Mouse (Mus musculus): ENCODE results near the gene Nudt15. TPM values are rescaled to one million over a fixed set of nuclear protein-coding genes. Genes with fewer than 3 reads are reported as not detected.
A peak's percentile ranks its signal among the peaks of the same experiment; 100 is the strongest.
"Not testable (repeated sequence)": the region's sequence is repeated elsewhere in the genome, so short reads cannot be mapped to it uniquely, and the experiment has no call there.

The Nudt15 gene
- total RNA-seq (2021): 1 to 10 TPM; 6.1 to 6.4 TPM
- long read RNA-seq, experiment 1, partial matches to known transcripts: 2 of 4 reads
- long read RNA-seq, experiment 1, other reads (novel, unspliced or antisense): 2 of 4 reads
- long read RNA-seq, experiment 2, partial matches to known transcripts: 4 of 4 reads
- long read RNA-seq, experiment 2, other reads (novel, unspliced or antisense): 0 of 4 reads

DNA sequence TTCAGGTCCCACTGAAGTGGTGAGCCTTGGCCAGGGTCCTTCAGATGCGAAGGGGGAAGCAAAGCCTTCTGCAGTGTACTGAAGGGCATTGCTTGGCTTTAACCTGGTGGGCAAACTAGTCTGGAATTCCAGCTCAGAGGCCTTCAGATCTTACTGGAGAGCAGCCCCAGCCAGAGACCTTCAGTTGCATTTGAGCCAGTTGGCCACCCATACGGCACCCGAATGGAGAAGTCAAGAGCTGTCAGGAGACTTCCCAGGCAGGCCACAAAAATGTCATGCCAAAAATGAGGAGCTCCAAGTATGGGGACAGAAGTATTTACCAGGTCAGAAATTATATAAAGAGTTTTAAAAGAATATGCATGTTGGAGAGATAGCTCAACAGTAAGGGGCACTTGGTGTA is at the start of gene Nudt15:
Nudt15 (minus strand) TSS at position 192 of the 400 bp plus-strand sequence.
- DNase-seq: no peak

GRCm38 (mm10) chr14:73592166-73592565 is 44.1 kb upstream of the Nudt15 start:
- no peak for DNase-seq
- intact Hi-C loops (cut with DNase I): no loop called here

More for the DNA sequence above, at the start of gene Nudt15:
- intact Hi-C loops (cut with DNase I): no loop called here

GRCm38 (mm10) chr14:73588080-73588479 is 40.0 kb upstream of the Nudt15 start:
- intact Hi-C loops (cut with DNase I): no loop called here
- no peak for DNase-seq

- intact Hi-C loops (cut with DNase I): no loop called here
- DNase-seq: no peak
Observed at GRCm38 (mm10) chr14:73576336-73576735, 28.3 kb upstream of the Nudt15 start.

- intact Hi-C loops (cut with DNase I): no loop called here
- no peak for DNase-seq
Observed at GRCm38 (mm10) chr14:73574053-73574452, 26.0 kb upstream of the Nudt15 start.

GRCm38 (mm10) chr14:73571143-73571542 is 23.1 kb upstream of the Nudt15 start:
- no peak for DNase-seq
- intact Hi-C loops (cut with DNase I): no loop called here

DNA sequence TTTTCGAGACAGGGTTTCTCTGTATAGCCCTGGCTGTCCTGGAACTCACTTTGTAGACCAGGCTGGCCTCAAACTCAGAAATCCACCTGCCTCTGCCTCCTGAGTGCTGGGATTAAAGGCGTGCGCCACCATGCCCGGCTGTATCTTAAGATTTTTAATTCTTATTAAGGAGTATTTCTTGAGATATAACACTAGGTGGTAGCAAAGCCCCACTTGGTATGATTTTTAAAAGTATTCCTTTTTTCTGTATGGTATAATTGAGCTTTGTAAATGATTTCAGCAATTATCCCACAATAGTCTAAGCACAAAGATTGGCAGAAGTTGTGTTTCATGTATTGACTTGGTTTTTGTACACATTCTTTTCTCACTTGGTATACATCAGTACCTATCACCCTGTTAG is 21.8 kb upstream of the Nudt15 start:
- intact Hi-C loops (cut with DNase I); DNase-seq: not testable (repeated sequence)

GRCm38 (mm10) chr14:73553122-73553696 is 5.2 kb upstream of the Nudt15 start:
- no peak for DNase-seq
- intact Hi-C loops (cut with DNase I): loop anchor here (2.0 kb wide), 1 partner anchor 28 kb away; the partner anchor contains the start of gene Sucla2

GRCm38 (mm10) chr14:73552341-73553121 is 4.5 kb upstream of the Nudt15 start:
- DNase-seq: peak; percentile 94 to 97
- intact Hi-C loops (cut with DNase I): loop anchor here (2.0 kb wide), 1 partner anchor 28 kb away; the partner anchor contains the start of gene Sucla2

GRCm38 (mm10) chr14:73551164-73551563 is 3.1 kb upstream of the Nudt15 start:
- no peak for DNase-seq
- intact Hi-C loops (cut with DNase I): no loop called here

- DNase-seq: no peak
- intact Hi-C loops (cut with DNase I): no loop called here
Observed at GRCm38 (mm10) chr14:73550732-73551131, 2.7 kb upstream of the Nudt15 start.

GRCm38 (mm10) chr14:73550291-73550690 is 2.2 kb upstream of the Nudt15 start:
- intact Hi-C loops (cut with DNase I): no loop called here
- DNase-seq: no peak

GRCm38 (mm10) chr14:73547034-73547433 is 1.0 kb downstream of the Nudt15 start:
- intact Hi-C loops (cut with DNase I): no loop called here
- no peak for DNase-seq

- no peak for DNase-seq
- intact Hi-C loops (cut with DNase I): no loop called here
Observed at GRCm38 (mm10) chr14:73543781-73544180, 4.3 kb downstream of the Nudt15 start.

DNA sequence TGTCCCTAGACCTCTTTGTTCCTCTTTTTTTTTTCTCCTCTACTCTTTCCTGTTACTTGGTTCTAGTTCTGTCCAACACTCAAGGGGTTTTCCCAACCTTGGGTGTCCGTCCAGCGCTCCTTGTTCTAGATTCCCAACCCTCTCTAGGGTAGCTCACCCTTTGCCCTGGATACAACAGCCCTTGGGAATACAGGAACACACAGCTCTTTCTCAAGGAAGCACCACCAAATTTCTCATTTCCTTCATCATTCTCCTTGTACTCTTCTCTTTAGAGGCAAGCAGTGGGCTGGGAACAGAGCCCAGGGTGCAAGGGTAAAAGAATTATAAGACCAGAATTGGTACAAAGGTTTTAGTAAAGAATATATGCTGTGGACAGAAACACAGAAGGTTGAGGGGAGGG is 12.4 kb downstream of the Nudt15 start:
- DNase-seq: no peak
- intact Hi-C loops (cut with DNase I): no loop called here

- DNase-seq: no peak
- intact Hi-C loops (cut with DNase I): no loop called here
Observed at GRCm38 (mm10) chr14:73533755-73534465, 14.1 kb downstream of the Nudt15 start.

DNA sequence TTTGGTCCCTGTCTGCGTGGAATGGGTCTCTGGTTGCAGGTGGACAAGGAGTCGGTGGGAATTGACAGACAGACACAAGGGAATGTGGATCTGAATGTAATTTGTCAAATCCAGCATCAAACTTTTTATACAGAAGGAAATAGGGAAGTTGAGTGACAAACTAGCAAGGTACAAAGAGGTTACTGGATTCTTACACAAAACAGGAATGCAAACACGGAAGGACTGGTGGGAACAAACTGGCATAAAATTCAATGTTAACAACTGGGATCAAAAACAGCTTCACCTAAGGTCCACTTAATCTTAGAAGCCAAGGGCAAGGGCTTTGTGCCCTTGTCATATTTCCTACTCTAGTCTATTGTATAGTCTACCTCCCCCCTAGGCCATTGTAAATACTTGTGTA is 19.4 kb downstream of the Nudt15 start:
- DNase-seq; intact Hi-C loops (cut with DNase I): not testable (repeated sequence)

DNA sequence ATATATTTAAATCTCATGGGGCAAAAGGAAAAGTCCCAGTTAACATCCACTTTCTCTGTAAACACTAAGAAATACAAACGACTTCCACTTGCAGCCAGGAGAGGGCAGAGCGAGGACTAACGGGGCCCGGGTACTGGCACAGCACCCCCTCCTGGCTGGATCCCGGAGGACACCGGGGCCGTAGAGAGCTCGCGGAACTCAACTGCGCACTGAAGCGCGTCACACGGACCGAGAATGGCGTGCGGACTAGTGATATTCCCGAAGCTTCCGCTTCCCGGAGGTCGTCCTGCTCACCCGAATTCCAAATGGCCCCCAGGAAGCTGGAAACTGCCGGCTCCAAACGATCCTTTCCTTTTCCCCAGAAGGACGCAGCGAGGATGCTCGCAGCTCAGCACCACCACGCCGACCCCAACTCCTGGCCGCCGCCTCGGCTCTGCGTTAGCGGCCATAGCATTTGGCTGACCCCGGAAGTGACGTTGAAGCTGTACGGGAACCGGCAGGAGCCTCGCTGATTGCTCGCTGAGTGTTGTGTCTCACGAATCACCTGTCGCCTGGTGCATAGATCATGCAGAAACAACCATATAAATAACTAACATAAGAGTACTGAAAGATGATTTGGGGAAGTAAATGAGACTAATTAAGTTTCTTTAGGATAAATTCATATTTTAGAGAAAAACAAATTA is 23.1 kb downstream of the Nudt15 start, which contains the start of gene Sucla2:
Sucla2 (plus strand) TSS at position 554 of the 683 bp plus-strand sequence.
- DNase-seq: peak; percentile 91 to 97
- intact Hi-C loops (cut with DNase I): loop anchor here (2.0 kb wide), 1 partner anchor 28 kb away; no protein-coding TSS in a partner anchor

- no peak for DNase-seq
- intact Hi-C loops (cut with DNase I): loop anchor here (2.0 kb wide), 1 partner anchor 29 kb away; no protein-coding TSS in a partner anchor
Observed at GRCm38 (mm10) chr14:73524136-73524535, 23.9 kb downstream of the Nudt15 start.

All from gastrocnemius, postnatal 36 days (tissue).